Mouse (Mus musculus): ENCODE measurements at regions not wholly inside any gene's neighbourhood (a gene's known extent, or its start where the extent isn't known, plus 50 kb on each side); places are given as distances from the start of the nearest gene placed in this dataset.
A peak's percentile ranks its signal among the peaks of the same experiment; 100 is the strongest.

- DNase-seq (ENCODE audit: low spot score in 2 of 2): no peak
These were observed 223.5 kb upstream of the Mvb12b start for GRCm38 (mm10) chr2:34111286-34111685.

- DNase-seq (ENCODE audit: low spot score in 2 of 2): no peak
These were observed 222.8 kb upstream of the Mvb12b start for GRCm38 (mm10) chr2:34110582-34110981.

- peak; percentile 42 to 69 for DNase-seq (ENCODE audit: low spot score in 2 of 2)
These were observed 220.0 kb upstream of the Mvb12b start for GRCm38 (mm10) chr2:34107566-34108303.

- no peak for DNase-seq (ENCODE audit: low spot score in 2 of 2)
These were observed 219.3 kb upstream of the Mvb12b start for GRCm38 (mm10) chr2:34106837-34107565.

- DNase-seq (ENCODE audit: low spot score in 2 of 2): no peak
These were observed 218.5 kb upstream of the Mvb12b start for GRCm38 (mm10) chr2:34106245-34106644.

- DNase-seq (ENCODE audit: low spot score in 2 of 2): no peak
These were observed 217.7 kb upstream of the Mvb12b start for GRCm38 (mm10) chr2:34105271-34106051.

GRCm38 (mm10) chr2:34098004-34098547, 210.3 kb upstream of the Mvb12b start:
- DNase-seq (ENCODE audit: low spot score in 2 of 2): no peak

- no peak for DNase-seq (ENCODE audit: low spot score in 2 of 2)
These were observed 208.8 kb upstream of the Mvb12b start for GRCm38 (mm10) chr2:34096561-34096960.

- DNase-seq (ENCODE audit: low spot score in 2 of 2): peak in 1 of 2 experiments; percentile 26
These were observed 201.1 kb upstream of the Mvb12b start for GRCm38 (mm10) chr2:34088832-34089231.

GRCm38 (mm10) chr2:34086130-34086529, 198.4 kb upstream of the Mvb12b start:
- peak; percentile 32 to 47 for DNase-seq (ENCODE audit: low spot score in 2 of 2)

GRCm38 (mm10) chr2:34084513-34084912, 196.8 kb upstream of the Mvb12b start:
- peak; percentile 66 to 68 for DNase-seq (ENCODE audit: low spot score in 2 of 2)

- no peak for DNase-seq (ENCODE audit: low spot score in 2 of 2)
These were observed 194.7 kb upstream of the Mvb12b start for GRCm38 (mm10) chr2:34082486-34082885.

- no peak for DNase-seq (ENCODE audit: low spot score in 2 of 2)
These were observed 192.4 kb upstream of the Mvb12b start for GRCm38 (mm10) chr2:34080176-34080575.

GRCm38 (mm10) chr2:34079282-34079681, 191.5 kb upstream of the Mvb12b start:
- no peak for DNase-seq (ENCODE audit: low spot score in 2 of 2)

GRCm38 (mm10) chr2:34078875-34079262, 191.1 kb upstream of the Mvb12b start:
- DNase-seq (ENCODE audit: low spot score in 2 of 2): no peak

GRCm38 (mm10) chr2:34078248-34078874, 190.6 kb upstream of the Mvb12b start:
- DNase-seq (ENCODE audit: low spot score in 2 of 2): no peak

- no peak for DNase-seq (ENCODE audit: low spot score in 2 of 2)
These were observed 188.6 kb upstream of the Mvb12b start for GRCm38 (mm10) chr2:34076346-34076745.

GRCm38 (mm10) chr2:34074066-34074465, 186.3 kb upstream of the Mvb12b start:
- no peak for DNase-seq (ENCODE audit: low spot score in 2 of 2)

- no peak for DNase-seq (ENCODE audit: low spot score in 2 of 2)
These were observed 177.8 kb upstream of the Mvb12b start for GRCm38 (mm10) chr2:34065592-34065991.

GRCm38 (mm10) chr2:34065090-34065489, 177.3 kb upstream of the Mvb12b start:
- no peak for DNase-seq (ENCODE audit: low spot score in 2 of 2)

- no peak for DNase-seq (ENCODE audit: low spot score in 2 of 2)
These were observed 168.8 kb upstream of the Mvb12b start for GRCm38 (mm10) chr2:34056552-34056951.
